Mouse (Mus musculus): Measurements from ENCODE around the gene Serpinc1.
A peak's percentile ranks its signal among the peaks of the same experiment; 100 is the strongest.

Serpinc1 gene

DNA sequence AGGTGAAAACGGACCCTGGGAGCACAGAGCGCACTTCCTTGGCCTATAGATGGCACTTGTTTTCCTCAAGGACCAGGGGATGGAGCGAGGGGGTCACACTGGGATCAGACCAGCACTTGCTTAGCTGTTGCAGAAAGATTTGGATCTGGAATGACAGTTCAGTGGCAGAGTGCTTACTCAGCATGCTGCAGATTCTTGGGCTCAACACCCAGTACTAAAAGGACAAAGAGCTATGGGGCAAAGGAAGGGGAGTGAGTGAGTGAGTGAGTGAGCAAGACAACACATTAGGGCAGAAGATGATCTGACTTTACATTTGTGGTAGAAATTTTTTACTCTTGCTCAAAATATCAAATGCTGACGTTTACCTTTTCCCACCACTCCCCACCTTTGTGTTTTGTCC lies 26.6 kb downstream of the Serpinc1 start:
- Histone ChIP-seq H3K36me3 (ENCODE audit: insufficient read depth, low read length) (peaks cover 30% of the 10 kb centered on the region), H3K4me3 (replicated peaks; ENCODE audit: low read length) (no peak overlapping the region), H3K9me3 (ENCODE audit: low read length) (no peaks in the 10 kb centered on the region), H3K27me3 (ENCODE audit: insufficient read depth, low read length) (no peaks in the 10 kb centered on the region), H3K4me1 (replicated peaks; ENCODE audit: low read depth, low read length) (peaks cover 49% of the 10 kb centered on the region)
- no peak for TF ChIP-seq CTCF (conservative IDR thresholded peaks at IDR 0.05; ENCODE audit: low read length)
- TF ChIP-seq NANOG (IDR thresholded peaks at IDR 0.05; ENCODE audit: borderline replicate concordance, low read length): no peak
- TF ChIP-seq POU5F1 (IDR thresholded peaks at IDR 0.05; ENCODE audit: borderline replicate concordance, low read length): no peak

GRCm38 (mm10) chr1:161005526-161005925 lies 27.1 kb downstream of the Serpinc1 start:
- Histone ChIP-seq H3K4me1 (replicated peaks; ENCODE audit: low read depth, low read length) (peaks cover 43% of the 10 kb centered on the region), H3K27me3 (ENCODE audit: insufficient read depth, low read length) (no peaks in the 10 kb centered on the region), H3K36me3 (ENCODE audit: insufficient read depth, low read length) (peaks cover 34% of the 10 kb centered on the region), H3K4me3 (replicated peaks; ENCODE audit: low read length) (no peak overlapping the region), H3K9me3 (ENCODE audit: low read length) (no peaks in the 10 kb centered on the region)
- TF ChIP-seq CTCF (conservative IDR thresholded peaks at IDR 0.05; ENCODE audit: low read length): no peak
- TF ChIP-seq POU5F1 (IDR thresholded peaks at IDR 0.05; ENCODE audit: borderline replicate concordance, low read length): no peak
- TF ChIP-seq NANOG (IDR thresholded peaks at IDR 0.05; ENCODE audit: borderline replicate concordance, low read length): peak; percentile 61; the same call in 1 of the 2 replicates

DNA sequence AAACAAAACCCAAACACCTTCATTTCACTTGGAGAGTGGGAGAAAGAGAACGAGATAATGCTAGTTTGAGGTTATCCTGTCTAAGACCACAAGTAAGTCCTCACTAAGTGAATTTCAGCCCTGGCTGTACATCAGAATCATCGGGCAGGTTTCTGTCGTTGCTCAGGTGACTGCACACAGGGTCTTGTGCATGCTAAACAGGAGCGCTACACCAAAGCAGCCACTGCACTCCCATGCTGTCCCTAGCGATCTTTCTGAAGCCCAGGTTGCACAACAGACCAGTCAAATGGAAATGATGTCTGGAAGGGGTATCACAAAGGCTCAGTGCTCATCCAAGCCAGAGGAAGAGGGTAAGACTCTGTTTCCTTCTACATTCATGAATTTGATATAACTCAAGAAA lies 28.1 kb downstream of the Serpinc1 start:
- no peaks in the 10 kb centered on the region for H3K27me3 ChIP-seq (ENCODE audit: insufficient read depth, low read length)
- no peak overlapping the region for H3K4me3 ChIP-seq (replicated peaks; ENCODE audit: low read length)
- TF ChIP-seq CTCF (conservative IDR thresholded peaks at IDR 0.05; ENCODE audit: low read length) (no peak), NANOG (IDR thresholded peaks at IDR 0.05; ENCODE audit: borderline replicate concordance, low read length) (no peak), POU5F1 (IDR thresholded peaks at IDR 0.05; ENCODE audit: borderline replicate concordance, low read length) (no peak)
- H3K4me1 ChIP-seq (replicated peaks; ENCODE audit: low read depth, low read length): peaks cover 43% of the 10 kb centered on the region
- peaks cover 35% of the 10 kb centered on the region for H3K36me3 ChIP-seq (ENCODE audit: insufficient read depth, low read length)
- H3K9me3 ChIP-seq (ENCODE audit: low read length): no peaks in the 10 kb centered on the region

GRCm38 (mm10) chr1:161008038-161008437 lies 29.7 kb downstream of the Serpinc1 start:
- peaks cover 43% of the 10 kb centered on the region for H3K4me1 ChIP-seq (replicated peaks; ENCODE audit: low read depth, low read length)
- H3K27me3 ChIP-seq (ENCODE audit: insufficient read depth, low read length): no peaks in the 10 kb centered on the region
- H3K36me3 ChIP-seq (ENCODE audit: insufficient read depth, low read length): peaks cover 42% of the 10 kb centered on the region
- H3K4me3 ChIP-seq (replicated peaks; ENCODE audit: low read length): no peak overlapping the region
- TF ChIP-seq CTCF (conservative IDR thresholded peaks at IDR 0.05; ENCODE audit: low read length) (no peak), POU5F1 (IDR thresholded peaks at IDR 0.05; ENCODE audit: borderline replicate concordance, low read length) (no peak), NANOG (IDR thresholded peaks at IDR 0.05; ENCODE audit: borderline replicate concordance, low read length) (no peak)
- no peaks in the 10 kb centered on the region for H3K9me3 ChIP-seq (ENCODE audit: low read length)

DNA sequence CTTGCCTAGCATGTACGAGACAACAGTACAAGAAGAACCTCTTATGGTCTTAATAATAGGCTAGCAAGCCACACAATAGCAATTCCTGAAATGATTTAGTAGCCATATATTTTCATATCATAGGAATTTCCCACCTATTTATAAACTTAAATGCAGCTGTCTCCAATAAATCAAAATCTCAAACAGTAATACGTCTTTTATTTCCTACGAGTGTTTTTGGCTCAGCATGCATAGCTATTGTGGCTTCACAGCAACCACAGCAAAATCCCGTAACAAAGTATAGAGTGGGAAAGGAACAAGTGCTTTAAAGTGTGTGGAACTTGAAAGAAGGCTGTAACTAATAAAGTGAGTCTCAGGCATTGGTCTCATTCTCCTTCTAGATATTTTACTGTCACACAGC lies 32.1 kb downstream of the Serpinc1 start:
- Histone ChIP-seq H3K27me3 (ENCODE audit: insufficient read depth, low read length) (no peaks in the 10 kb centered on the region), H3K36me3 (ENCODE audit: insufficient read depth, low read length) (peaks cover 39% of the 10 kb centered on the region), H3K4me1 (replicated peaks; ENCODE audit: low read depth, low read length) (peaks cover 25% of the 10 kb centered on the region), H3K4me3 (replicated peaks; ENCODE audit: low read length) (no peak overlapping the region), H3K9me3 (ENCODE audit: low read length) (no peaks in the 10 kb centered on the region)
- TF ChIP-seq POU5F1 (IDR thresholded peaks at IDR 0.05; ENCODE audit: borderline replicate concordance, low read length) (no peak), CTCF (conservative IDR thresholded peaks at IDR 0.05; ENCODE audit: low read length) (no peak), NANOG (IDR thresholded peaks at IDR 0.05; ENCODE audit: borderline replicate concordance, low read length) (no peak)

- peaks cover 16% of the 10 kb centered on the region; the same call in 1 of the 2 replicates for H3K4me1 ChIP-seq (replicated peaks; ENCODE audit: low read depth, low read length)
- no peaks in the 10 kb centered on the region for H3K9me3 ChIP-seq (ENCODE audit: low read length)
- TF ChIP-seq CTCF (conservative IDR thresholded peaks at IDR 0.05; ENCODE audit: low read length) (no peak), POU5F1 (IDR thresholded peaks at IDR 0.05; ENCODE audit: borderline replicate concordance, low read length) (no peak), NANOG (IDR thresholded peaks at IDR 0.05; ENCODE audit: borderline replicate concordance, low read length) (no peak)
- H3K27me3 ChIP-seq (ENCODE audit: insufficient read depth, low read length): no peaks in the 10 kb centered on the region
- H3K36me3 ChIP-seq (ENCODE audit: insufficient read depth, low read length): peaks cover 61% of the 10 kb centered on the region
- no peak overlapping the region for H3K4me3 ChIP-seq (replicated peaks; ENCODE audit: low read length)
Measured at GRCm38 (mm10) chr1:161016378-161016777, 38.0 kb downstream of the Serpinc1 start.

- Histone ChIP-seq H3K27me3 (ENCODE audit: insufficient read depth, low read length) (no peaks in the 10 kb centered on the region), H3K4me3 (replicated peaks; ENCODE audit: low read length) (peak overlapping the region; percentile 41), H3K36me3 (ENCODE audit: insufficient read depth, low read length) (peaks cover 52% of the 10 kb centered on the region), H3K4me1 (replicated peaks; ENCODE audit: low read depth, low read length) (peaks cover 11% of the 10 kb centered on the region; the same call in 1 of the 2 replicates), H3K9me3 (ENCODE audit: low read length) (no peaks in the 10 kb centered on the region)
- no peak for TF ChIP-seq NANOG (IDR thresholded peaks at IDR 0.05; ENCODE audit: borderline replicate concordance, low read length)
- no peak for TF ChIP-seq POU5F1 (IDR thresholded peaks at IDR 0.05; ENCODE audit: borderline replicate concordance, low read length)
- no peak for TF ChIP-seq CTCF (conservative IDR thresholded peaks at IDR 0.05; ENCODE audit: low read length)
Measured at GRCm38 (mm10) chr1:161020051-161020450, 41.7 kb downstream of the Serpinc1 start.

GRCm38 (mm10) chr1:161025410-161026210 lies 47.2 kb downstream of the Serpinc1 start:
- H3K36me3 ChIP-seq (ENCODE audit: insufficient read depth, low read length): peaks cover 40% of the 10 kb centered on the region
- peaks cover 10% of the 10 kb centered on the region for H3K4me1 ChIP-seq (replicated peaks; ENCODE audit: low read depth, low read length)
- H3K27me3 ChIP-seq (ENCODE audit: insufficient read depth, low read length): no peaks in the 10 kb centered on the region
- TF ChIP-seq CTCF (conservative IDR thresholded peaks at IDR 0.05; ENCODE audit: low read length) (no peak), POU5F1 (IDR thresholded peaks at IDR 0.05; ENCODE audit: borderline replicate concordance, low read length) (no peak), NANOG (IDR thresholded peaks at IDR 0.05; ENCODE audit: borderline replicate concordance, low read length) (no peak)
- no peak overlapping the region for H3K4me3 ChIP-seq (replicated peaks; ENCODE audit: low read length)
- H3K9me3 ChIP-seq (ENCODE audit: low read length): no peaks in the 10 kb centered on the region
